Mouse (Mus musculus) fat pad, adult 2 months (tissue): Measurements from ENCODE around the gene 3830406C13Rik.
"Not testable (repeated sequence)": the region's sequence is repeated elsewhere in the genome, so short reads cannot be mapped to it uniquely, and the experiment has no call there.

Experiments used
- DNase-seq: peaks from one replicate; pipeline ENCODE4 v3.0.0-alpha.2; 2011; ENCODE audit warnings: low read depth, low spot score; ENCODE audit errors: extremely low read depth

Gene 3830406C13Rik

DNA sequence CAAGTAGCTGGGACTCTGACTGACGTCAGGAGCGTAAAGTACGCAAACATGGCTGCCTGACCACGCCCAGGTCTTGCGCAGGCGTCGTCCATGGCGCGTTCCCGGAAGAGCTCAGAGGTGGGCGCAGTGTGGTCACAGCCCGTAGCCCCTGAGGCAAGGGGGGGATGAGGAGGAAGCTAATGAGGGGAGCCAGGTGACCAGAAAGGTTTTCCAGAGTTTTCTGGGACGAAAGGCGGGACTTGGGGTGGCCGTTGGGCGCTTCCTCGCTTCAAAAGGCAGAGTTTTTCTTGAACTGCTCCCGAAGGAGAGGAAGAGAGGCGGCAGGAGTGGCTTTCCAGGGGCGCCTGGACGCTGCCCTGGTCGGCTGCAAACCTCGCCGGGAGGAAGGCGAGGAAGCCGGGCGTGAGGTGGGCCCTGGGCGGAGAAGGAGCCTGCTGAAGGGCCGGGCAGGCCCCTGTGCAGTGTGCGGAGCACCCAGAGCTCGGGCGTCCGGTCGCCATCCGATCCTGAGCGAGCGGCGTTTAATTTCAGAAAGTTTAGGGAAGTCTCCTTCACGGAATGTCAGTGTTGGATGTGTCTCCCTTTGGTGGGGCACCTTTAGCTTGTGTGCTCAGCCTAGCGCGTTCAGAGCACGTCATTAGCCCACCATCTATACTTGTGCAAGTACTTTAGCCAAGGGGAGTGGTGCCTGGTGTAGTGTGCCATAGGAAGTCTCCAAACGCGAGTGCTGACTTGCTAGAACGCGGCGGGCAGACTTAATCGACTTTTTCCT is at the start of gene 3830406C13Rik:
Gene 3830406C13Rik (plus strand): TSS at position 33 of the 772 bp plus-strand sequence.
- DNase-seq, result no peak

DNA sequence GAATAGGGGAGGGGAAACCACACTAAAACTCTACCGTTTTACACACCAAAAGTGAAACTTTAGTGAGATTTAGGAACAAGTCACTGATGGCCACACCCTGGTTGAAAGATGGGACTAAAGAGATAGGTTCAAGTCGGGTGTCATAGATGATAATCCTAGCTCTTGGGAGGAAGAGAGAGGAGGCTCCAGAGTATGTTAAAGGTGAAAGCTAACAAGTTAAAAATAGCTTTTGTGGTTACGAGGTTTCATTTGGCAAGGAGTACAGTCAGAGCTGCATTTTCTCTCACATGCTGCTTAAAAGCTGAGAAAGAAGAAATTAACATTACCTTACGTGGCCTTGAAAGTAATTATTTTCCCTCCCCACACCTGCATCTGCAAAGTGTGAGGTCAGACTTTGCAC is 40.2 kb upstream of the 3830406C13Rik start:
- DNase-seq, result no peak

DNA sequence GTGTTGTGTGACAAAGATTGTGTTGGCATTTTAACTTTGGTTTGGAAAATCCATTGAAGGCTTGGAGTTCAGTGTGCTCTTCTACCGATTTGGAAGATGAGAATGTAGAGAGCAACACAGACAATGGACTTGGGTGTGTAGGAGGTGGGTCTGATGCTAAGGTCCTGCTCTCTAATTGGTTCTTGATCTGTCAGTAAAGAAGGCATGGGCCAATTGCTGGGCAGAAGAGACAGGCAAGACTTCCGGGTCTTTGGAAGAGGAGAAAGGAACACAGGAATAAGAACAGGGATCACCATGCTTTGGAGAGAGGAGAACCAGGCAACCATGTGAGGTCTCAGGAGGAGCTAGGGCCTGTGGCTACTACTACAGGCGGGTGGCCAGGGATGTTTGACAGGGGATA is 7.9 kb upstream of the 3830406C13Rik start:
- no peak for DNase-seq

DNA sequence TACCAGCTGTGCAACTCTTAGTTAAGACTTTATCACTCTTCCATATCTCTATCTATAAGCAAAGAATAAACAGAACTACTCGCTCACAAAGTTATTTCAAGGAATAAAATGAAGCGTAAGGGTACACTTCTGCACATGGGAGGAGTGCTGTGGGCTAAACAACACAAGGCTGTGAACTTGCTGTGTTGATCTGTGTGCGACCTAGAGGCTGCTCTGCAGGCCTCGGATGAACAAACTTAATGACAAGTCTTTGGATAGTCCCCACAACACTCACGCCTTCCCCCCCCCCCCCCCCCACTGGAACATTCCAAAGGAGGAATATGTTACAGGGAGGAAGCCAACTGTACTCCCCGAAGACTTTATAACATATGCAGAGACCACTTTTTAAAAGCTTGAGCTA is 332 bp upstream of the 3830406C13Rik start, which contains the start of gene Gm49355:
Gene Gm49355 (plus strand): TSS at position 336 of the 400 bp plus-strand sequence.
- DNase-seq, result no peak

DNA sequence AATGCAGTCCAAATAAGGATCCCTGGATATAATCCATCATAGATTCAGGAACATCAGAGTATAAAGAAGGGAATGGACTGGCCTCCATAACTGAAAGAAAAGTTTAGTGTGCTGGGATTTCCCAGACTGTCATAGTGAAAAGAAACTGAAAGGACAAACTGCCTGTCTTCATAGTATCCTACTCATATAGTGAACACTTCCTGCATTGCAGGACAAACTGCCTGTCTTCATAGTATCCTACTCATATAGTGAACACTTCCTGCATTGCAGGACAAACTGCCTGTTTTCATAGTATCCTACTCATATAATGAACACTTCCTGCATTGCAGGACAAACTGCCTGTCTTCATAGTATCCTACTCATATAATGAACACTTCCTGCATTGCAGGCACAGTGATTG is 5.8 kb downstream of the 3830406C13Rik start:
- not testable (repeated sequence) for DNase-seq

DNA sequence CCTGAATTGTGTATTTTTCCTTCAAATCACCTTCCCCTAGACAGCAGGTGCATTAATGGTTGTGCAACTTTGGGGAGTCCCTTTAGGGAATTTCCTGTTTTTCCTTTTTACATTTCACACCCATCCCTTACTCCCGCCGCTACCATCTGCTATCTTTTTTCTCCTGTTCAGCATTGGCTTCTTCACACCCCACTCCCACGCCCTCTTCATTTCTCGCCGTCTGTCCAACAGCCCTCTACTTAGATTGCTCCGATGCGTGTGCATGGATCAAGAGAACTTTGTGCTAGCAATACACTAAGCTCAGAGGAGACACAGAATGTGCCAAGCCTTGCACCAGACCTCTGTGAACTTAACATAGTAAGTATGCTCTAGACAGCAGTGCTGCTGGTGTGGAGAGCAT is 12.4 kb downstream of the 3830406C13Rik start:
- no peak for DNase-seq

DNA sequence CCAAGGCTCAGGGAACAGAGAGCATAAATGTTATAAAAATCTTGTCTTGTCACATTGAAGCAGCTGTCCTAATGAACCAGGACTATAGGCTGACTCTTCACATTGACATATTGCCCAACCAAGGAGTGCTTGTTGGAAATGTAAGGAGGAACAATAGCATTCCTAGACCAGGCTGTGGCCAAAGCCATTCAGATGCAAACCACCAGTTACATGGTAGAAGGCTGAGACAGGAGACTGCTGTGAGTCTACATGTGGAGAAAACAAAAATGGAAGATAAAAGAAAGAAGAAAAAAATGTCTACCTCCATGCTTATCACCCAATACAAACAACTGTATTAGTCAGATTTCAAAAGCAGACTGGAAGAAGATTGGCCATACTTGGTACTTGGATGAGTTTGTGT is 15.2 kb downstream of the 3830406C13Rik start:
- DNase-seq, result no peak

DNA sequence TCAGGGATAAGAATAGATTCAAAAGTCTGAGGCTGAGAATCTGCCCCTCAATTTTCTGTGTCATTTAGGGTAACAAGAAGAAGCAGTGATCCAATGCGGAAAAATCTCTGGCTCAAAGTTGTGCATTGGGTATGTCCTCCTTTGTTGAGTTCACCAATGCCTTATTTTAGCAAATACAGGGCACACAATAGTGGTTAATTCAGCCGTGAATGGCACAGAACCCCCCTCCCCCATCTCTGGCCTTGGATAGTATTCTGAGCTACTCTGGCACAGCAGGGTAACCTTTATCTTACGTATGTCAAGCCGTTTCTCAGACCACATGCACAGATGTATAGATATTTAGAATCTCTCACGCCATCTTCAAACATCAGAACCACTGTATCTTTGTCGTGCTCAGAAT is 15.7 kb downstream of the 3830406C13Rik start:
- no peak for DNase-seq

DNA sequence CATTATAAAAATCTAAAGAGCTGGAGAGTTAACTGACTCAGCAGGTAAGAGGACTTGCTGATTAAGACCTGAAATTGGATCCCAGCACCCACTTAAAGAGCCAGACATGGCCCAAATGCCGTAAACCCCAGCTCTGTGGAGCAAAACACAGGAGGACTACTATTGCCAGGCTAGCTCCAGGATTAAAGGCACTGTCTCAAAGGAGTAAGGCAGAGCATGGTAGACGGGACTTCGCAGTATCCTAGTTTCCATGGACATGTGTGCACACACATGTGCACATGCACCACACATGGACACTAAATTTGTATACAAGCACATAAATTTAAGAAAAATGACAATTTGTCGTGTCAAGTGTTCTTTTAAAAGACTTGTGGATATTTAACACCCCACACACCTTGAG is 16.3 kb downstream of the 3830406C13Rik start:
- DNase-seq, result no peak

DNA sequence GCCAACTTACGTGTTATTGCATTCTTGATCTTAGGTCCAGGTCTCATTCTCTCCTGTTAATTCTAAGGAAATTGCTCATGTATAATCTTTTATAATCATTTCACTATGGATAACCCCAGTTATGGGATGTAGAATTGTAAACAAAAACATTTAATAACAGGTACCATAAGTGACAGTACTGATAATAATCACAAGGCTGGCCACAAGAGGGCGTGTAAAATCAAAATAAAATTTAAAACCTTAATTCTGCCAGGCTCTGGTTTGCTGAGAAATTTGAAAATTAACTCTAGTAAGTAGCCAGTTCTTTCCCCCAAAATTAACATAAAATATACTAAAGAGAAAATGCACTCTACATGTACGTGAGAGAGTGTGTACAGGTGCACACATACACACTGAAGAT is 16.7 kb downstream of the 3830406C13Rik start:
- DNase-seq, result no peak

DNA sequence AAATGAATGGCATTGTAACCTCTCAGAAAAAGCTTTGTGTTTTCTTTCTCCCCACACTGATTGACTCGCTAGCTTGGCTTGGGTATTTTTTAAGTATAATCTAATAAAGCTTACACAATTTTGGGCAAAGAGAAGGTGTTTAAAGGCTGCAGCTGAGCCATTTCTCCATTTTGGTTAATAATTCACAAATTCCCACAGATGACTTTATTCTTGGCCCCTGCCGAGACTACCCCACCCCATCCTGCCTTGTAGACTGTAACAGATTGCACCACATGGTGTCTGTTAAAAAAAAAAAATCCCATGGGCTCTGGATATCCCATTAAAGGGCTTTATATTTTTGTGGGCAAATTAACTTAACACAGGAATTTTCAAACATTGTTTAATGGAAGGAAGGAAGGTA is 19.1 kb downstream of the 3830406C13Rik start:
- DNase-seq, result no peak

DNA sequence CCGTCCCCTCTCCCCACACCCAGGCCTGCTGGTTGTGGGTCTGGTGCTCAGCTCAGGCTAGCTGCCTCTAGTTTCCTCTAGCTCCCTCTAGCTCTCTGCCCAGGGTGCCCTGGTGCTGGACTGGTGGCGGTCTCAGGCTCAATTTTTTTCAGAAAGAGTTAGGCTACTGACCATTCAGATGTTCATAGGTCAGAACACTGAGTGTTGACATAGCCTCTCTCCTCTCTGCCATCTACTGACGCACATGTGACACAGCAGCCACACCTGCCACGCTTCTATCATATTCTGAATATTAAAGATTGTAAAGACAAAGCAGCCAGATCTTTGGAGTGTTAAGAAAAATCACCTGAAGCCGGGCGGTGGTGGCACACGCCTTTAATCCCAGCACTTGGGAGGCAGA is 49.6 kb downstream of the 3830406C13Rik start:
- DNase-seq, result no peak

DNA sequence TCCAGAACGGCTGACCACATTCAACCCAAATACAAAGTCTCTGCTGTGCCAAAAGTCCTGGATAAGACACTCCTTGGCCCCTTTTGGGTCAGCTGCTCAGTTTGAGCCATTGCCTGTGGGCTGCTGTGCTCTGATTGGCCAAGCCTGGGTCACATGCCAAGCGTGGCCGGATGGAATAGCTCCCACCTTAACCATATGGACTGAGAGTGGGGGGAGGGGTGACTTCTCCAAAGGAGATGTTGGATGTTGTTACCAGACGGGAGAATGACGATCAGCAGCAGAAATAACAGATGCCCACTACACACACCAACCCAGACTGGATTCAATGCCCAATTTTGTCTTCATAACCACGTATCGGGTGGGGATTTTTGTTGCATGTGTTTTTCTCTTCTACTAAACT is 51.0 kb downstream of the 3830406C13Rik start:
- DNase-seq, result no peak

DNA sequence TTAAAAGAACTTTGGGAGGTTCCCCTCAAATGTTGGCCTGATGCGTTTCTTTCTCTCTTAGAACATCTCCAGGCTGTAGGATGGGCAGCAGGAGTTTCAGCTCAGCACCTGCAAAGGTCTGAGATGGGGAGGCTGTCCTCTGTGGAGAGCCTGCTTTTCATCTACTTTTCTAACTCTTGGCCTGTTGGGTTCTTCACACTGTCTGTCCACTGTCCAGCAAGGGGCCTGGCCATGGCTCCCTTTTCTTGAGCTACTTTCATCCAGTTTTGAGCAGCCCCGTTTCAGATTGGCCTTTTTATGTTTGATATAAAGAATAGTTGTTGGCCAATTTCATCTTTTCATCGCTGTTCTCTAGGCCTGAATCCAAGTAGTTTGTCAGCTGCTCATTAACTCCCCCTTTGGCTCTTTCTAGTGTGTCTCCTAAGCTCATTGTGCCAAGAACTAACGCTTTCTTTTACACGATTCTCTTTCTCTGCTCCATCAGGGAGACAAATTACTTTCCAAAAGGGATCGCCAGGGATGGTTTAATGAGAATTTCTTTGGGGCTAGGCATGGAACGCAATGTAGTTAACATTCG is 53.5 kb downstream of the 3830406C13Rik start:
- DNase-seq, result no peak

DNA sequence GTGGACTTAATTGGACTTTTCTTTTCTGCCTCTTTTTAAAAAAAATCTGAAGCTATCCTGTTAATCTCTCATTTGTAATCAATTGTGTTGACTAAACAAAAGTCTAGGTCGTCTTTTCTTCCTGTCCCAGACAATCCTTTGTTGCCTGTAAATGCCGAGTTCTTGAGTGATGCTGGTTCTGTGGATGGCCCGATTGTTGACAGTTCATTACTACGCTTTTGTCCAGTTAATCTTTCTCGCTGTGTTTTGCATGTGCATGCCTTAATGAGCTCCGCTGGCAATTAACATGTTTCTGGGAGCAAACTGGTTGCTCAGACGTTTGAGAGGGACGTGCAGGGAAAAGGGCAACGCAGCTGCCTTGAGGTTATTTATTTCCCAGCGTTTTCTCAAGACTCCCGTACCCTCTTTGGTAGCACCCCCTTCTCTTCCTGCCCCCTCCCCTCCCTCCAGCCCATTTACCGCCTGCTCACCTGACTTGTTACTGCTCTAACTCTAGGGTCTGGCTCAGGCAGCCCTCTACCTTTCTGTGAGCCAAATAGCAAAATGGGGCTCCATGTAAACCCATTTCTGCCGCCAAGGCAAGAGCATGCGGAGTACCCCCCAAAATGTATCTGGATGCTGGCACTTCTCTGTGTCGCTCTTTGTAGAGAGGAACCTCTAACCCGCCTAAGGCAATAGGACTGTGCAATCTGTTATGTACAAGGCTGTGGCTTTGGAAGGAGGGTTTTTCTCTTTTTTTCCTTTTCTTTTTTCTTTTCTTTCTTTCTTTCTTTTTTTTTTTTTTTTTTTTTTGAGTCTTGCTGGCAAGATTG is 54.2 kb downstream of the 3830406C13Rik start:
- no peak for DNase-seq

DNA sequence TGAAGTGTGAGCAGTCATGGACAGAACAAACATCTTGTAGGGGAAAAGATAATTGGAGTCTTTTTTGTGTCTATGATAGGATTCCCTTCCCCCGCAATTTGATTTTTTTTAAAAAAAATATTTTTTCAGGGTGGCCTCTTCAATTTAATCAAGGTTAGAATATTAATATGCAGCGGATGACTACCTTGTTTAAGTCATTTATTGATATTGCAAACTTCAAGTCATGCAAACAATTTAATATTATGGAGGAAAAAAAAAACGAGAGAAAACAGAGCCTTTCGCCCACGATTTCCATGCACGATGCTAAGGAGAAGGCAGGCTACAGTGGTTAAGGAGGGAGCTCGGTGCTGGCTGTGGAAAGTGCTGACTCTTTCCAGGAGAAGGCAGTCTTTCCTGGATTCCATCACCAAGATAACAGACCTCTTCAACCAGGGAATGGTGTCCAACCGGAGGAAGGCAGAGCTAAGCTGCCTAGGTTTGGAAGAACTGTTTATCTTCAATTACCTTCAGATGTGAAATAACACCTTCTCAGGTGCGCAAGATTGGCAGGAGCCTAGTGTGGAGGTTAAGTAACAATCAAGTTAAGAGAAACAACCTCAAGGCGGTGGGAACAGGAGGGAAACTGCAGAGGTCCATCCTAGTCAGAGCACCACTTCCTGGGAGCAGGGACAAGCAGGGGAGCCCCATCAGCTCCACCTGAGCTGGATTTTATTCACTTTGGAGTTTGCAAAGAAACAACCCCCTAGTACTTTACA is 55.0 kb downstream of the 3830406C13Rik start:
- no peak for DNase-seq

DNA sequence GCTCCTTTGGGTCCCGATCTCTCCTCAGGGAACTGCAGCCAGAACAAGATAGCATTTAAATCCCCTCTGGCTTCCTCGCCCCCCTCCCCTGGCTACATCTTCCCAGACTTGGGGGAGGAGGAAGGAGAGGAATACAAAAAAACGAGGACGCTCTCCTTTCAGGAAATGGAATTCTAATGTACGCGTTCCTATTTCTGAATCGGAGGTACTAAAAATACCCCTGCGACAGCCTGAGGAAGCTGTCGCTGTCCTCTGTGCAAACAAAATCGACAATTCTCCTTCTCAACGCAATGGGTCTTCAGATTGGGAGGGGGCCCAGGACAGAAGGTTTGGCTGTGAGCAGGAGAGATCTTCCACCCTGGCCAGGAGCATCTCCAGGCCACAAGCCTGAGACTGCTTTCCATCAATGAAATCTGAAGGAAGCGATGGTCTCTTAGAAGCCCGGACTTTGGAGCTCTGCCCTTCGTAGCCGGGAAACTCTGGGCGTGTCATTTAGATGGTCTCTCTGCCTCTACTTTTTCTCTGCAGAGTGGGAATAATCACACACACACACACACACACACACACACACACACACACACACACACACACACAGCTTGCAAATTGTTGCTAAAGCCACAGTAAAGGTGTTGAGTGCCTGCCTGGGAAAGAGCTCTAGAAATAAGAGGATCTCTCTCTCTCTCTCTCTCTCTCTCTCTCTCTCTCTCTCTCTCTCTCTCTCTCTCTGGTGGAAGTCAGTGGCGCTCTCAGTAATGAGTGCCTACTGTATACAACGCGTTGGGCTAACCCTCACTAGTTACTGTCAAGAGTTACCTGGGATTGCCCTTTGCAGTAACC is 56.5 kb downstream of the 3830406C13Rik start:
- DNase-seq, result no peak

DNA sequence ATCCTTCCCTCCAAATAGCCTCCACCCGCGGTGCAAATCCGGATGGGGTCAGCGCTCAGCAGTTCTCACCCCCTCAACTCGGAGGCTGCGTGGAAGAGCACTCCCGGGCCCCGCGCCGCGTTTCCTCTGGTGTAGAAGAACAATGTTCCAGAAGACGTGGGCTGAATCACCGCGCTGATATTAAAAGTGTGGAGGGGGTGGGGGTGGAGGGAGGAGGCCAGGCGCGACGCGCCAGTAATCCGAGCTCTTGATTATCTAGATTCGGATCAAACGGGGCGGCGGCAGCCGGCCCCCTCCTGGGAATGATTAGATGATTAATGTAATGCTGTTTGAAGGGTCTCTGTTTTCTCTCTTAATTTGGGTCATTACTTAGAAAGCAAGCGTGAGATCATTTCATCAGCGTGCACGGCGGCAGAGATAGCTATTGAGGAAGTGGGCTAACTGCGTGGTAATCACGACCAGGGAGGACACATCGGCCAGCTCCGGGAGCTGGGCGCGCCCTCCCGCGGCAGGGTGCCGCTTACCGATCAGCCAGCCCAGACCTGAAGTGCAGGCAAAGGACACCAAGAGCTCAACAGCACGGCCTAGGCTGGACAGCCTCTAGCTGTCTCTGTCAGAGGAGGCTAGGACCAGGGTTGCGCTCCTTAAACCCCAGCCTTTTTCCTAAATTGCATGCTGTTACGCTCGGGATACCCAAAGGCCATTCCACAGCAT is 57.3 kb downstream of the 3830406C13Rik start:
- DNase-seq, result no peak

DNA sequence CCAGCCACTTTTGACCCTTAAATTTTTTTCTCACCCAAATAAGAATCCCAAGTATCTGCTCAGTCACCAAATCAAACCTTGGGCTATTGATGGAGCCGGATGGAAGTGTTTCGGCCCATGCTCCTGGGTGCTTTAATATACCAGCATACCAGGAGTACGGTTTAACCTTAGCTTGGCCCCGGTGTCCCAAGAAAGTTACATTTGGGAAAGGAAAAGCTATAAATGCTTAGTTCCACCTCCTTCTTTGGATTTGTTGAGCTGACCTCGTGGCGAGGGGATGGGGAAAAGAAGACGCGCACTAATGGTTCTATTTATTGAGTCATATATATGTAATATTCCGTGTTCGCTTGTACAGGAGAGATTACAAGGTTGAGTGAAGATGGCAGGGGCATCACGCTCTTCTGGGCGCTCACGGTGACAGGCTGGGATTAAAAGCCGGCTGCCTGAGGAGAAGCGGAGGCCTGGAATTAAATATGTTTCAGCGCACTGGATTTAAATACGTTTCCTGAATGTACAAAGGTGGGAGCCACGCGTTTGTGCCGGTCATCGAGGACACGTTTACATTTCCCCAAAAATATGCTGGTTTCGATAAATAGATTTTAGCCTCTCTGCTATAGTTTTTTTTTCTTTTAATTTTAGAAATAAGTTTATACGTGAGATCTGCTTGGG is 58.0 kb downstream of the 3830406C13Rik start:
- no peak for DNase-seq
